Mouse (Mus musculus) olfactory bulb, adult 2 months (tissue): Measurements from ENCODE around the gene Lipn.

Experiments used
- CTCF ChIP-seq: fragments of 200-500 bp; IDR thresholded peaks from 2 replicates; pipeline ENCODE4 v1.5.1; 2012; ENCODE audit warnings: low read depth, mild to moderate bottlenecking, low read length, moderate library complexity; ENCODE audit not compliant: insufficient read depth
- POLR2A ChIP-seq: fragments of 200-500 bp; IDR thresholded peaks from 2 replicates; pipeline ENCODE4 v1.6.1; 2012; ENCODE audit warnings: mild to moderate bottlenecking, low read depth, low read length, moderate library complexity; ENCODE audit not compliant: insufficient read depth

- TF ChIP-seq POLR2A (no peak), CTCF (no peak)
Observed at GRCm38 (mm10) chr19:34100633-34101032, 33.5 kb downstream of the Lipn start, which contains the start of gene Lipm.
